Mouse (Mus musculus) kidney, adult 18-20 months (tissue): ENCODE data around the gene Tsks.

Source experiments
- DNase-seq: peaks from one replicate; pipeline ENCODE4 v3.0.0; 2021

Gene Tsks

DNA sequence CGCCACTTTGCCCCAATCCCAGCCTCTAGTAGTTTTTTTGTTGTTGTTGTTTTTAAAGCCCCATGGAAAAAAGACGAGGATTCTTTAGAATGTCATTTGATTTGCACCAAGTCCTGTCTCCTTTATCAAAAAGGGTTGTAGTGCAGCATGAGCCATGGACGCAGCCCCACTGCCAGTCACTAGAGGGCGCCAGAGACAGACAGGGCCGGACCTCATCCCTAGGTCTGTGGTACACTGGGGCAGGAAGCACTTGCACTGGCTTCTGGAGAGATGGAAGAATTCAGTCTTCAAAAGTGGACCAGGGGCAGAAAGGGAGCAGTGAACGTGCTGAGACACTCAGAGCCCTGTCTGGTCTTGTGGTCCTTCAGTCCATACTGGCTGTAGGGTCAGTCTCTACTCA lies 40.1 kb downstream of the Tsks start:
- peak; percentile 91 for DNase-seq

GRCm38 (mm10) chr7:44983944-44984832 lies 41.2 kb downstream of the Tsks start:
- no peak for DNase-seq

- DNase-seq: no peak
These were observed 41.8 kb downstream of the Tsks start for GRCm38 (mm10) chr7:44984833-44985164.

DNA sequence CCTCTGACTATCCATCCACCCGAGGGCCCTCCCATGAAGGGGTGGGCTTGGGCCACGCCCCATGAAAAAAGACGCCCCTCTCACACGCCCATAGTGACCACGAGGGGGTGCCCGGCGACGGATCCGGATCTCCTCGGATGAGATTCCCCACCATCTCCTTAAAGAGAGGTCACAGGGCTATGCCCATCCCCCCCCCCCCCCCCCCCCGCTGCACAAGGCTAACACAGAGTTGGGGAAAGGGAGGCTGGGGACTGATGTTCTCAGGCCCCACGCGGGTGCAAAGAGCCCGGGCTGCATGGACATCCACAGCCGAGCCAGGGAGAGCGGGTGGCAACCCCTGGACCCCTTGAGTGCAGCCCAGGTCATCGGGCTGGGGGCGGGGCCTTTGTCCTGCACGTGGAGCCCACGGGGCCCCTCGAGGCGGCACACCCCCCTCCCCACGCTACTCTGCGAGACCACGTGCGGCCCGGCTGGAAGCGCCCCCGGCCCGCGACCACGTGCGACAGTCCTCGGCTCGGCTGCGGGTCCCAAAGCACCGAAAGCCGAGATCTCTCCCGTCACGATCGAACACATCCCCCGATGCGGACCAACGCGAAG lies 42.7 kb downstream of the Tsks start:
- peak; percentile 51 for DNase-seq

- DNase-seq: peak; percentile 99
These were observed 43.3 kb downstream of the Tsks start, which contains the start of gene Prmt1 for GRCm38 (mm10) chr7:44986192-44986878. Prmt1 (minus strand) TSS chr7:44986568.

DNA sequence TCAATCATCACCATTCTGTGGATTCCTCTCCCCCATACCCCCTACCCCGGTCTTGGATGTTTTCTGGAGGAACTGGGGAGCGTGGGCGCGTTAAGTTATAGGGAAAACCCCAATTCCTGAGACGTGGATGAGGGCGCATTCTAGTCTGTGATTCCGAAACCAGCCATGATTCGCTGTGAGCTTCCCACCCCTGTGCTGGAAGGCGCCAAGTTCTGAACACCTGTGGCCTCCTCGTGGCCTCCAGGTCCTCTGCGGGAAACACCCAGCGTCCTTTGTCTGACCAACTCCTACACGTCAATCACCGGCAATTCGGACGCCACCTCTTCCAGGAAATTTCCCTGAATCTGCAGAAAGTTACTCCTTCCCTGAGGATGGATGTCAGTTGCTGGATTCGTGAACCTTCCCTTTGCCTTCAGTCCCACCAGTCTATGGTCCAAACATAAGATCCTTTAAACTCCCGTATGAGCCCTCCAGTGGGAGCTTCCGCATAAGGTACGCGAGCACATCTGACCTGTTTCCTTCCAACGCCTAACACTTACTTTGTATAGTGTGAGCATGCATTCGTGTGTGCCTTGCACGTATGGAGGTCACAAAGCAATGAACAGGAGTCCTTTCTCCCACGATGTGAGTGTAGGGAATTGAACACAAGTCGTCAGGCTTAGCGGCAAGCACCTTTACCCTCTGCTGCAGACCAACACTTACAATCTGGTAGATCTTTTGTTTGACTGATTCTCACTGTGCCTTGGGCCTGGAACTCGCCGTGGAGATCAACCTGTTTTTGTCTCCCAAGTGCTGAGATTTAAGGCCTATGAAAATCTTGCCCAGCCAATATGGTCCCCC lies 44.1 kb downstream of the Tsks start:
- no peak for DNase-seq

- DNase-seq: no peak
These were observed 53.7 kb downstream of the Tsks start for GRCm38 (mm10) chr7:44996672-44997071.

DNA sequence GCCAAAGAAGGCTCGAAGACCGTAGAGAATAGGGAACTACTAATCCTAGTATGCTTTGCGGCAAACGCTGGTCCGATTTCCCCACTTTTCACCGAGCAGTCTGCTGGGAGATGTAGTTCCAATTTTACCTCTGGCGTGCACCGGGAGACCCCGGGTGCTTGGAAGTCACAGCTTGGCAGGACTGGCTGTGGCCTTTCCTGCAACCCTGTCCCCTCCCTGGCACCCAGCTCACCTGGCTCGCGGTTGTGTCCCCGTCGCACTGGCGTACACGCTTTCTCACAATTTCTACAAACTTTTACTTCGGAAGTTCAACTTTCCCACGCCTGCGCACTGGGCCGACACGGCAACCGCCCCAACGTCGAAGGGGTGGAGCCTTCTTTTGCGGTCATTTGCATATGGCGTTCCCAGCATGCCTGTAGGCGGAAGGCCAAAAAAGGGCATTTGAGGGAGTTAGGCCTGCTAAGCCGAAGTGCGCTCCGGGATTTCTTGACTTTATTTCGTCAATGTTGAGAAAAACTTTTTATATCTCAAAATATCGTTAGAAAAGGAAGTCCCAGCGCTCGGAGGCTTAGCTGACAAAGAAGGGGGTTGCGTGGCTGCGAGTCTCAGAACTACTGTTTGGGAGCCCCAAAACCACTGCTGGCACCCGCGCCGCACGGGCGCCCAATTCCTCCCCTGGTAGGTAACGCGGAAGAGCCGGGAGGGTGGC lies 54.4 kb downstream of the Tsks start, which contains the start of gene Irf3:
Gene Irf3, plus strand, starts transcription at position 418 of the 709 bp plus-strand sequence.
- peak; percentile 98 for DNase-seq

DNA sequence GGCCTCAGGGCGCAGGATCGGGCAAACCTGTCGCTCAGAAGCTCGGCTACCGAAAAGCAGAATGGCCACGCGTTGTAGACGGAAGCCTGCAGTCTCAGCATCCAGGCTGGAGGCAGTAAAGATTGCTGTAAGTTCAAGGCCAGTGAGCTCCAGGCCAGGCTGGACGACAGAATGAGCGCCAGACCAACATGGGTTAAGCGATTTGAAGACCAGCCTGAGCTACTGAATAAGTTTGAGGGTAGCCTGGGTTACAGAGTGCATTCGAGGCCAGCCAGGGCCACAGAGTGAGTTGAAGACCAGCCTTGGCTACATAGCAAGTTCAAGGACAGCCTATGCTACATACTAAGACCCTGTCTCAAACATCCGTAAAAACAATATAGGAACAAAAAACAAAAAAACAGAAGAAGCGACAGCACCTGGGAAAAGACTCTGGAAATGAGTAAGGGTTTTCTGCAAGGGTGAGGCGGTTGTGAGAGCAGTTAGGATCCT lies 55.0 kb downstream of the Tsks start:
- DNase-seq: no peak

DNA sequence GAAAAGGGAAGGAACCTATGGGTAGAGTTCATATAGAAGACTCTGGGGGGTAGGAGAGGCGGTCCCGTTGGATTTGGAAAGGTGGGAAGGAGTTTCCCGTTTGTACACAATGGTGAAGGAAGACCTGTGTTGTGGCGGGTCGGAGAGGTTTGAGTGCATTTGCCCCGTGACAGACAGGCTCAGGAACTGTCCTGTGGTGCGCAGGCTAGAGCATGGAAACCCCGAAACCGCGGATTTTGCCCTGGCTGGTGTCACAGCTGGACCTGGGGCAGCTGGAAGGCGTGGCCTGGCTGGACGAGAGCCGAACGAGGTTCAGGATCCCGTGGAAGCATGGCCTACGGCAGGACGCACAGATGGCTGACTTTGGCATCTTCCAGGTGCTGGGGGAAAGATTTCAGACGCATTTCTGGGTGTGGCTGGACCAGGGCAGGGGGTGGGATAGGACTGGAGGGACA lies 55.5 kb downstream of the Tsks start, which contains the start of gene Bcl2l12:
Gene Bcl2l12, minus strand, starts transcription at position 212 of the 455 bp plus-strand sequence.
- DNase-seq: peak; percentile 76

DNA sequence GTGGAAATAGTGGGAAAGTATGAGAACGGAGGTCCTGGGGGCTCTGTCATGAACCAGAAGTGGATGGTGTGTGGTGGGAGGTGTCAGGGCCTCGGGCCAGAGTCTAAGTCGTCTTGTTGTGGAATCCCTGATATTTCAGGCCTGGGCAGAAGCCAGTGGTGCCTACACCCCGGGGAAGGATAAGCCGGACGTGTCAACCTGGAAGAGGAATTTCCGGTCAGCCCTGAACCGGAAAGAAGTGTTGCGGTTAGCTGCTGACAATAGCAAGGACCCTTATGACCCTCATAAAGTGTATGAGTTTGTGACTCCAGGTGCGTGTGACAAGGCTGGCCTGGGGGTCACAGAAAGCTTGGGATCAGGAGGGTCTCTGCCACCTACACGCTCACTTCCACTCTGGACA lies 56.7 kb downstream of the Tsks start:
- DNase-seq: no peak

- no peak for DNase-seq
These were observed 57.6 kb downstream of the Tsks start for GRCm38 (mm10) chr7:45000539-45001114.

- no peak for DNase-seq
These were observed 59.4 kb downstream of the Tsks start for GRCm38 (mm10) chr7:45002440-45002839.

GRCm38 (mm10) chr7:45004546-45004945 lies 61.5 kb downstream of the Tsks start:
- no peak for DNase-seq

- DNase-seq: no peak
These were observed 62.5 kb downstream of the Tsks start for GRCm38 (mm10) chr7:45005321-45005992.

- DNase-seq: no peak
These were observed 63.5 kb downstream of the Tsks start for GRCm38 (mm10) chr7:45006503-45006902.

DNA sequence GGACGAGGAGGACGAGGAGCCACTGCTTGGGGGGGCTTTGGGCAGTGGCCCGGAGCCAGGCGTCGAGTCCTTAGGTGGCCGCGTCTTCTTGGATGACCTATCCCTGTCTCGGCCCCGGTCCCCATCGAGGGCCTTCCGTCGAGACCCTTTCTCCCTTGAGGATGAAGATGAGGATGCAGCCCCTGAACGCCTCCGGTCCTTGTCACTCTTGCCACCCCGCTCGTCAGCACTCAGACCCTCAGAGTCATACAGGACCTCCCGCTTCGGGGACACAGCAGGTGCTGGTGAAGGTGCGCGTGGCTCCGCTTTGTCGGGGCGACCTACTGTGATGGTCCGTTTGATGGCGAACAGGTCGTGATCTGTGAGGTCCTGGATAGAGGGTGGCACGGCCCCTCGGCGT lies 64.1 kb downstream of the Tsks start:
- no peak for DNase-seq
